Mouse (Mus musculus): ENCODE data around the gene Sigmar1.

GRCm38 (mm10) chr4:41705922-41706754, 49.8 kb downstream of the Sigmar1 start:
- TF ChIP-seq POLR2A (IDR thresholded peaks at IDR 0.05; ENCODE audit: control insufficient read depth, low read depth, low read length) (no peak), CTCF (IDR thresholded peaks at IDR 0.05; ENCODE audit: control insufficient read depth, insufficient read depth, insufficient replicate concordance, low read depth, low read length) (no peak)

Data from testis, adult 2 months (tissue).